Mouse (Mus musculus): ENCODE data around the gene Sh3rf1. TPM values are rescaled to one million over a fixed set of nuclear protein-coding genes. Genes with fewer than 3 reads are reported as not detected.

Sh3rf1 gene
- polyA plus RNA-seq, 1 experiment from 2014 or later = 1.6 TPM

- ATAC-seq (no peak), DNase-seq (no peak)
- Histone ChIP-seq H3K4me3 (ENCODE audit: low read depth, low read length) (no peak overlapping the region), H3K9ac (replicated peaks) (no peak overlapping the region), H3K36me3 (replicated peaks; ENCODE audit: insufficient read depth, low read length) (no peaks in the 10 kb centered on the region), H3K9me3 (ENCODE audit: low read length) (no peaks in the 10 kb centered on the region), H3K27me3 (ENCODE audit: insufficient read depth, low read length) (no peaks in the 10 kb centered on the region), H3K4me2 (ENCODE audit: low read depth, low read length) (no peak overlapping the region), H3K4me1 (ENCODE audit: insufficient read depth) (no peaks in the 10 kb centered on the region), H3K27ac (ENCODE audit: low read depth) (no peak overlapping the region)
- no peak for TF ChIP-seq EP300 (IDR thresholded peaks at IDR 0.05; ENCODE audit: low read depth)
- TF ChIP-seq CTCF (IDR thresholded peaks at IDR 0.05; ENCODE audit: low read depth) = no peak
- 75% methylated on average over 8 of the region's 8 CpGs for WGBS (ENCODE audit: insufficient replicate concordance)
Observed at GRCm38 (mm10) chr8:61427916-61428681, 204.4 kb downstream of the Sh3rf1 start.

DNA sequence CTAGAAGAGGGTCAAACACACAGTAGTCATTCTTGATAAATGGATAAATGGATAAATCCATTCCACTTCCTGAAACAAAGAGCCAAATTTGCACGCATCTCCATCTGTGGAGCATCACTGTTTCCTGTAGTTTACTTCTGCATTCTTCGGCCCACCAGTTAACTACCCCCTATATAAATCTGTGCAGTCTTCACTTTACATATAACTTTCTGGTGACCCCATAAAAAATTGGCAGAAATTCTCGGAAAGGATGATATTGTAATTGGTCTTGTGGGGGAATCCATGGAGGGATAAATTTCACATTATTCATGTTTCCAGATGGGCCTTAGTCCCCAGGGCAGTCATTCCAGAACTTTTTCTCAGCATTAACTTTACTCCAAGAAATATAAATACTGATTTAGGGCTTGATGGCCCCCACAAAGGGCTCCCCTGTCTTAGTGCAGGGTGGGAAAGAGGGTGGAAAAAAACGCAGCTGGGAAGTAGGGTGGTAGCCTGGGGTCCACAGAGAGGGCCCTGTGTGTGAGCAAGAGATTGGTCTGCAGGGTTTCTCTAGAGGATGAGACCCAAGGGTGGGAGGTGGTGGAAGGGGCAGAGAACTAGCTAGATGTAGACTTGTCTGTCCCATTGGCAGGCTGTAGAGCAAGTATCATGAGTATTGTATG is 205.3 kb downstream of the Sh3rf1 start:
- no peaks in the 10 kb centered on the region for H3K27me3 ChIP-seq (ENCODE audit: insufficient read depth, low read length)
- H3K36me3 ChIP-seq (replicated peaks; ENCODE audit: insufficient read depth, low read length) = no peaks in the 10 kb centered on the region
- no peak overlapping the region for H3K4me3 ChIP-seq (ENCODE audit: low read depth, low read length)
- 60% methylated on average over 4 of the region's 4 CpGs for WGBS (ENCODE audit: insufficient replicate concordance)
- H3K27ac ChIP-seq (ENCODE audit: low read depth) = no peak overlapping the region
- no peaks in the 10 kb centered on the region for H3K9me3 ChIP-seq (ENCODE audit: low read length)
- H3K4me1 ChIP-seq (ENCODE audit: insufficient read depth) = no peaks in the 10 kb centered on the region
- DNase-seq = no peak
- no peak overlapping the region for H3K9ac ChIP-seq (replicated peaks)
- TF ChIP-seq CTCF (IDR thresholded peaks at IDR 0.05; ENCODE audit: low read depth) (no peak), EP300 (IDR thresholded peaks at IDR 0.05; ENCODE audit: low read depth) (no peak)
- ATAC-seq = no peak
- no peak overlapping the region for H3K4me2 ChIP-seq (ENCODE audit: low read depth, low read length)

DNA sequence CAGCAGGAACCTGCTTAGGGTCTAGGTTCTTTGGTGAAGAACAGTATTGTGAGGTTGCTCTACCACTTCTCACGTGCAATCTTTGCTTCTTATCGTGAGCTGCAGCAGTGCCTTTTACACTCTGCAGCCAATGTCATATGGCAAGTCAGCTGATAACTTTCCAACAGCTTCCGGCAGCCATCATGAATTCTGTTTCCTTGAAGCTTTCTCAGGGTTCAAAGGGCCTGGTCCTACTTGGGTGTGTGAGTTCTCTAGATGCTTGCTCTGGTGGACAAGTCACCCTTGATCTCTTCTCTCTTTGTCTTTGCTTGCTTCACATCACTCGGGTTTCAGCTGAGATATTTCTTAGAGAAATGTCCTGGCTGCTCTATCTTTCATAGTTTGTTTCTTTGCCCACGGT is 211.8 kb downstream of the Sh3rf1 start:
- no peaks in the 10 kb centered on the region for H3K36me3 ChIP-seq (replicated peaks; ENCODE audit: insufficient read depth, low read length)
- no peak overlapping the region for H3K27ac ChIP-seq (ENCODE audit: low read depth)
- no peak for TF ChIP-seq CTCF (IDR thresholded peaks at IDR 0.05; ENCODE audit: low read depth)
- no peak for TF ChIP-seq EP300 (IDR thresholded peaks at IDR 0.05; ENCODE audit: low read depth)
- H3K4me3 ChIP-seq (ENCODE audit: low read depth, low read length) = no peak overlapping the region
- no peak for DNase-seq
- H3K4me1 ChIP-seq (ENCODE audit: insufficient read depth) = peaks cover 5% of the 10 kb centered on the region; the same call in 1 of the 2 replicates
- no peak for ATAC-seq
- peaks cover 3% of the 10 kb centered on the region for H3K9me3 ChIP-seq (ENCODE audit: low read length)
- H3K4me2 ChIP-seq (ENCODE audit: low read depth, low read length) = no peak overlapping the region
- 69% methylated on average over 5 of the region's 5 CpGs for WGBS (ENCODE audit: insufficient replicate concordance)
- no peaks in the 10 kb centered on the region for H3K27me3 ChIP-seq (ENCODE audit: insufficient read depth, low read length)
- no peak overlapping the region for H3K9ac ChIP-seq (replicated peaks)

- DNase-seq = no peak
- Histone ChIP-seq H3K9me3 (ENCODE audit: low read length) (peaks cover 3% of the 10 kb centered on the region), H3K36me3 (replicated peaks; ENCODE audit: insufficient read depth, low read length) (no peaks in the 10 kb centered on the region), H3K4me1 (ENCODE audit: insufficient read depth) (peaks cover 5% of the 10 kb centered on the region; the same call in 1 of the 2 replicates), H3K27me3 (ENCODE audit: insufficient read depth, low read length) (no peaks in the 10 kb centered on the region), H3K27ac (ENCODE audit: low read depth) (no peak overlapping the region), H3K4me2 (ENCODE audit: low read depth, low read length) (no peak overlapping the region), H3K4me3 (ENCODE audit: low read depth, low read length) (no peak overlapping the region), H3K9ac (replicated peaks) (no peak overlapping the region)
- TF ChIP-seq CTCF (IDR thresholded peaks at IDR 0.05; ENCODE audit: low read depth) = no peak
- no peak for TF ChIP-seq EP300 (IDR thresholded peaks at IDR 0.05; ENCODE audit: low read depth)
- no peak for ATAC-seq
- WGBS (ENCODE audit: insufficient replicate concordance) = 78% methylated on average over 3 of the region's 3 CpGs
Observed at GRCm38 (mm10) chr8:61436147-61436546, 212.5 kb downstream of the Sh3rf1 start.

GRCm38 (mm10) chr8:61436586-61437304 is 213.1 kb downstream of the Sh3rf1 start:
- 51% methylated on average over 9 of the region's 9 CpGs for WGBS (ENCODE audit: insufficient replicate concordance)
- DNase-seq = no peak
- H3K4me2 ChIP-seq (ENCODE audit: low read depth, low read length) = peak overlapping the region; percentile 18; the same call in 1 of the 2 replicates
- peaks cover 3% of the 10 kb centered on the region for H3K9me3 ChIP-seq (ENCODE audit: low read length)
- H3K27ac ChIP-seq (ENCODE audit: low read depth) = no peak overlapping the region
- H3K27me3 ChIP-seq (ENCODE audit: insufficient read depth, low read length) = no peaks in the 10 kb centered on the region
- ATAC-seq = no peak
- peaks cover 5% of the 10 kb centered on the region; the same call in 1 of the 2 replicates for H3K4me1 ChIP-seq (ENCODE audit: insufficient read depth)
- TF ChIP-seq CTCF (IDR thresholded peaks at IDR 0.05; ENCODE audit: low read depth) (no peak), EP300 (IDR thresholded peaks at IDR 0.05; ENCODE audit: low read depth) (no peak)
- no peak overlapping the region for H3K4me3 ChIP-seq (ENCODE audit: low read depth, low read length)
- H3K9ac ChIP-seq (replicated peaks) = no peak overlapping the region
- no peaks in the 10 kb centered on the region for H3K36me3 ChIP-seq (replicated peaks; ENCODE audit: insufficient read depth, low read length)

DNA sequence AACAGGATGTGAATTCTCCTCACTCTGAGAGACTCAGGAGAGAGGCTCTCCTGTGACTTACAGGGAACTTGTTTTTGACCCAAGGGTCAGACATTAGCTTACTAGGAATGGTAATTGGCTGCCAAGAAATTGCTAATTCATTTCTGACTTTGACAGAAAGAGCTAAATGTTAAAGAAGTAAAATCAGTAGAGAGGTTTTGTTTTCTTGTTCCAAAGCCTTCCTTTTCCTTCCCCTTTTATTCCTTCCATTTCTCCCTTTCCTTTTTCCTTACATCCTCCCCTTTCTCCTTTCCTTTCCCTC is 213.6 kb downstream of the Sh3rf1 start:
- Histone ChIP-seq H3K36me3 (replicated peaks; ENCODE audit: insufficient read depth, low read length) (no peaks in the 10 kb centered on the region), H3K4me3 (ENCODE audit: low read depth, low read length) (no peak overlapping the region), H3K4me1 (ENCODE audit: insufficient read depth) (peaks cover 5% of the 10 kb centered on the region; the same call in 1 of the 2 replicates), H3K4me2 (ENCODE audit: low read depth, low read length) (no peak overlapping the region), H3K9me3 (ENCODE audit: low read length) (peaks cover 3% of the 10 kb centered on the region), H3K27ac (ENCODE audit: low read depth) (no peak overlapping the region), H3K27me3 (ENCODE audit: insufficient read depth, low read length) (no peaks in the 10 kb centered on the region), H3K9ac (replicated peaks) (no peak overlapping the region)
- DNase-seq (no peak), ATAC-seq (no peak)
- TF ChIP-seq EP300 (IDR thresholded peaks at IDR 0.05; ENCODE audit: low read depth) (no peak), CTCF (IDR thresholded peaks at IDR 0.05; ENCODE audit: low read depth) (no peak)

Data from liver, postnatal 0 days (tissue).